Comparison of ENCODE assay signal across 8 mouse cellular contexts in the genomic region with DNA sequence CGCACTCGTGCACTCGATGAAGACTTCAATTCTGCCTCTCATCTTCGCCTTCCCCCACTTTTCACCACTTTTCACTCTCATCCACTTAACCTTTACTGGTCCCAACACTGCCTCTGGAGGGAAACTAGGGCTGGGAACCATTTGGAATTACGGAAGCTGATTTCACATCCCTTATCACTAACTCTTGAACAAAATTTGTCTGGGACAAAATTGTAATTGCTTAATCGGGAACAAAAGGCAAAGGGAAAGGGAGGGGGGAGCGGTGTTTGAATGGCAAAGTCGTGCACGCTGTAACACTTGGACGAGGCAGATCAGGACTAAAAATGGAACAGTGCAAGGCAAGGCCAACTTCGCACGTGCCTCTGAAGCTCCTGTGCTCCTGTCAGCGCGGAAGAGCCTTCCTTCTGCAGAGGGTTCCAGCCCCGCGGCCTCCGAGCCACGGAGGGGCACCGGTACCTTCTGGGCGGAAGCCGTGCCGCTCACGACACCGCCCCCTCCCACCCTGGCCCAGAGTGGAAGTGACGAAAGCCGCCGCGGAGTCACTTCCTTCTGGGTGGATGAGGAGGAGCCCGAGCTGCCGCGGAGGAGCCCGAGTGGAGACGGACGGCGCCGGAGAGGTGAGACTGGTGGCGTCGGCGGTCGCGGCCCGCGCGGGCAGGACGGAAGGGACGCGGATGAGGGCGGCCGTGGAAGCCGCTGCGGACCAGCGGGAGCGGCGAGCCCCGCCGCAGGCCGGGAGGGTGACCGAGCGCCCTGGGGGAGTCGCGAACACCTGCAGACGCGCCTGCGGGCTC. TPM values are rescaled to one million over a fixed set of nuclear protein-coding genes. Genes with fewer than 3 reads are reported as not detected.
DNase-seq lines count a peak whose midpoint lies in the region; ATAC-seq and TF ChIP-seq lines count a peak whose summit lies in the region.

TSS of gene Etv3 (plus strand) at position 365 of the 794 bp plus-strand sequence.

- TF ChIP-seq CTCF in bone marrow, adult 2 months (IDR thresholded peaks at IDR 0.05; ENCODE audit: control insufficient read depth, insufficient read depth, low read length), result no peak
- peak; percentile 38 for TF ChIP-seq CTCF in heart, adult 2 months (IDR thresholded peaks at IDR 0.05)

- H3K9me3 ChIP-seq in embryonic facial prominence, embryonic 14.5 days (ENCODE audit: control insufficient read depth, low read length), result no peaks in the 10 kb centered on the region
- H3K9me3 ChIP-seq in limb, embryonic 12.5 days, result no peaks in the 10 kb centered on the region
- no peaks in the 10 kb centered on the region for H3K9me3 ChIP-seq in midbrain, embryonic 14.5 days (ENCODE audit: control insufficient read depth, low read length)

- H3K79me2 ChIP-seq in heart, adult 2 months (replicated peaks; ENCODE audit: control insufficient read depth, insufficient read depth, low read length), result peaks cover 1% of the 10 kb centered on the region; the same call in 1 of the 2 replicates

- peak within 1 kb of the TSS; percentile 88 for H3K4me2 ChIP-seq in embryonic facial prominence, embryonic 14.5 days (ENCODE audit: low read depth, low read length)
- peak within 1 kb of the TSS; percentile 86 for H3K4me2 ChIP-seq in limb, embryonic 12.5 days
- peak within 1 kb of the TSS; percentile 90 for H3K4me2 ChIP-seq in midbrain, embryonic 14.5 days (ENCODE audit: low read length)

- peak; percentile 88; the same call in 1 of the 2 replicates for TF ChIP-seq POLR2A in bone marrow, adult 2 months (IDR thresholded peaks at IDR 0.05; ENCODE audit: borderline replicate concordance, control insufficient read depth, low read depth, low read length)
- TF ChIP-seq POLR2A in heart, adult 2 months (IDR thresholded peaks at IDR 0.05; ENCODE audit: insufficient read depth, low read depth, low read length), result peak; percentile 90

- H3K9ac ChIP-seq in embryonic facial prominence, embryonic 14.5 days (ENCODE audit: low read depth, low read length), result peak within 1 kb of the TSS; percentile 99
- H3K9ac ChIP-seq in heart, adult 2 months (ENCODE audit: low read depth, low read length), result peak within 1 kb of the TSS; percentile 98
- peak within 1 kb of the TSS; percentile 98 for H3K9ac ChIP-seq in limb, embryonic 12.5 days (replicated peaks)
- H3K9ac ChIP-seq in midbrain, embryonic 14.5 days (replicated peaks; ENCODE audit: low read length), result peak within 1 kb of the TSS; percentile 99

- peak; percentile 98 for ATAC-seq in embryonic facial prominence, embryonic 14.5 days (ENCODE audit: low read depth)
- peak; percentile 95 for ATAC-seq in limb, embryonic 12.5 days (ENCODE audit: insufficient number of reproducible peaks, insufficient read depth, low FRiP score, low TSS enrichment, low read depth)
- ATAC-seq in midbrain, embryonic 14.5 days (ENCODE audit: low FRiP score, low TSS enrichment), result peak; percentile 98

- H3K27me3 ChIP-seq in embryonic facial prominence, embryonic 14.5 days (replicated peaks; ENCODE audit: control insufficient read depth, insufficient read depth, low read length), result no peaks in the 10 kb centered on the region
- H3K27me3 ChIP-seq in heart, adult 2 months (ENCODE audit: control insufficient read depth, insufficient read depth, low read length), result no peaks in the 10 kb centered on the region
- no peaks in the 10 kb centered on the region; the same call in 1 of the 2 replicates for H3K27me3 ChIP-seq in limb, embryonic 12.5 days
- H3K27me3 ChIP-seq in midbrain, embryonic 14.5 days (ENCODE audit: control insufficient read depth, insufficient read depth, low read length), result no peaks in the 10 kb centered on the region

- peak; percentile 91 for DNase-seq in A20 (ENCODE audit: low read depth, low spot score)
- peak; percentile 95 for DNase-seq in embryonic facial prominence, embryonic 14.5 days (ENCODE audit: low spot score)
- DNase-seq in heart, adult 2 months, result peak; percentile 92 to 93
- DNase-seq in kidney, adult 8-10 months, result peak; percentile 82 to 86
- peak; percentile 95 for DNase-seq in midbrain, embryonic 14.5 days
- peak; percentile 86 for DNase-seq in spleen, adult 18-20 months

- peaks cover 29% of the 10 kb centered on the region for H3K36me3 ChIP-seq in embryonic facial prominence, embryonic 14.5 days (ENCODE audit: control insufficient read depth, insufficient read depth, low read length)
- H3K36me3 ChIP-seq in heart, adult 2 months (ENCODE audit: control insufficient read depth, insufficient read depth, low read length), result peaks cover 18% of the 10 kb centered on the region
- H3K36me3 ChIP-seq in limb, embryonic 12.5 days, result peaks cover 31% of the 10 kb centered on the region
- H3K36me3 ChIP-seq in midbrain, embryonic 14.5 days (ENCODE audit: control insufficient read depth, insufficient read depth, low read length), result peaks cover 28% of the 10 kb centered on the region

- TF ChIP-seq EP300 in heart, adult 2 months (IDR thresholded peaks at IDR 0.05; ENCODE audit: insufficient read depth, low read depth, low read length), result no peak

- H3K4me1 ChIP-seq in bone marrow, adult 2 months (ENCODE audit: control insufficient read depth, insufficient read depth, low read length), result no peaks in the 10 kb centered on the region; the same call in 1 of the 2 replicates
- peaks cover 7% of the 10 kb centered on the region; the same call in 1 of the 2 replicates for H3K4me1 ChIP-seq in embryonic facial prominence, embryonic 14.5 days (ENCODE audit: control insufficient read depth, insufficient read depth, low read length)
- H3K4me1 ChIP-seq in heart, adult 2 months (ENCODE audit: control insufficient read depth, insufficient read depth, low read length), result peaks cover 7% of the 10 kb centered on the region
- H3K4me1 ChIP-seq in limb, embryonic 12.5 days (replicated peaks), result peaks cover 11% of the 10 kb centered on the region
- H3K4me1 ChIP-seq in midbrain, embryonic 14.5 days (ENCODE audit: control insufficient read depth, insufficient read depth, low read length), result peaks cover 16% of the 10 kb centered on the region

- peak within 1 kb of the TSS; percentile 88 for H3K27ac ChIP-seq in bone marrow, adult 2 months (ENCODE audit: control insufficient read depth, insufficient read depth, low read depth, low read length, poor library complexity)
- peak within 1 kb of the TSS; percentile 88 for H3K27ac ChIP-seq in embryonic facial prominence, embryonic 14.5 days (replicated peaks; ENCODE audit: low read depth, low read length)
- H3K27ac ChIP-seq in heart, adult 2 months, result peak within 1 kb of the TSS; percentile 96
- peak within 1 kb of the TSS; percentile 81 for H3K27ac ChIP-seq in limb, embryonic 12.5 days
- peak within 1 kb of the TSS; percentile 81 for H3K27ac ChIP-seq in midbrain, embryonic 14.5 days (replicated peaks; ENCODE audit: low read depth, low read length)

- 6% methylated on average over 64 of the region's 64 CpGs for WGBS in bone marrow, adult 2 months
- 8% methylated on average over 38 of the region's 64 CpGs for WGBS in embryonic facial prominence, embryonic 14.5 days
- WGBS in heart, adult 2 months, result 2% methylated on average over 59 of the region's 64 CpGs
- 6% methylated on average over 63 of the region's 64 CpGs for whole genome bisulfite sequencing in limb, embryonic 12.5 days
- WGBS in midbrain, embryonic 14.5 days, result 5% methylated on average over 64 of the region's 64 CpGs

- H3K4me3 ChIP-seq in bone marrow, adult 2 months (replicated peaks; ENCODE audit: control insufficient read depth, low read depth, low read length), result peak within 1 kb of the TSS; percentile 69
- peak within 1 kb of the TSS; percentile 100 for H3K4me3 ChIP-seq in embryonic facial prominence, embryonic 14.5 days (ENCODE audit: low read depth, low read length)
- peak within 1 kb of the TSS; percentile 79 for H3K4me3 ChIP-seq in heart, adult 2 months
- H3K4me3 ChIP-seq in limb, embryonic 12.5 days (replicated peaks), result peak within 1 kb of the TSS; percentile 97
- peak within 1 kb of the TSS; percentile 98 for H3K4me3 ChIP-seq in midbrain, embryonic 14.5 days (replicated peaks; ENCODE audit: low read depth, low read length)

- intact Hi-C loops in heart, adult 2 months (cut with DNase I), result loop anchor here (1.0 to 5.0 kb wide), 2 partner anchors 17 to 92 kb away; partner anchors contain the start of gene Arhgef11

RNA-seq across cellular contexts. Expression of gene Etv3, which starts in this region (rescaled TPM):
- 4.2 and 6.1 TPM in 2 replicates for polyA plus RNA-seq in bone marrow, adult 2 months (2011; ENCODE audit: insufficient read depth, insufficient read length, low replicate concordance, missing spikeins)
- polyA plus RNA-seq in embryonic facial prominence, embryonic 14.5 days (2014; fragmentation: Nextera tagmentation; extraction: Ambion mirVana), result 10.4 and 10.8 TPM in 2 replicates
- 10 to 100 TPM; 17.7 to 18.5 TPM for total RNA-seq in heart, adult 2 months (2021)
- 9.0 and 12.2 TPM in 2 replicates for polyA plus RNA-seq in heart, adult 2 months (2012; rRNA removed)
- polyA plus RNA-seq in limb, embryonic 12.5 days (2016; fragmentation: Nextera tagmentation; extraction: Ambion mirVana), result 17.3 and 20.4 TPM in 2 replicates
- polyA plus RNA-seq in midbrain, embryonic 14.5 days (2014; fragmentation: Nextera tagmentation; extraction: Ambion mirVana), result 7.0 and 8.3 TPM in 2 replicates

Comparison
In these comparisons a context has a peak if more than half of its experiments do, and no peak if none do; other contexts are left out.
1. Peak in every context shown above with its lines: DNase-seq, ATAC-seq, H3K4me3 ChIP-seq and H3K27ac ChIP-seq.